Mouse (Mus musculus): ENCODE data around the gene Pbx1.

DNA sequence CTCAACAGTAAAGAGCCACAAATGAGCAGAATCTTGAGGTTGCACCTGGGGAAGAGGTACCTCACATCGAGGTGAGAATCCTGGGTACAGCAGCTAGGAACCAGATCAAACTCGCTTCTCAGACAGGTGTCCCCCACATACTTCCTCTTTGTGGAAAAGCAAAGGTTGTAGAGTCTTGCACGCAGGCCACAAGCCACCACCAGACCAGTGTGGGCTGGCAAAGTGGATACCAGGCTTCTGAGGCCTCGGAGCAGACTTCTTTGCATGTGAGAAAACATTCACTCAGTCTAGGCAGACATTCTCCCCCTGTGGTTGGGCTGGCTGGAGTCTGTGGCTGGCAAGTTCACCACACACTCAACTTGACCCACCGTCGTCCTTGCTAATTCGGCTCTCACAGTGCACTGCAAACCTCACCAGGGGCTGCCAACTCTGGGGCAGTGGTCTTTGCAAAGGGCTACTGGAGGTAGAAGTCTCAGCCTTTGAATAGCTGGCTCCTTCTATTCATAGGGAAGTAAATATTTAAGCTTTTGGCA, 206.4 kb downstream of the Pbx1 start:
- TF ChIP-seq CTCF (IDR thresholded peaks at IDR 0.05; ENCODE audit: low read depth) (no peak), EP300 (optimal IDR thresholded peaks at IDR 0.05) (no peak)
